Mouse (Mus musculus) bone marrow, adult 2 months (tissue): ENCODE data around the gene Heatr5b.

Experiments used
- CTCF ChIP-seq: fragments of 200-500 bp; IDR thresholded peaks from 2 replicates; pipeline ENCODE4 v1.5.1; 2011; ENCODE audit warnings: low read length, control low read depth; ENCODE audit not compliant: control insufficient read depth, insufficient read depth
- POLR2A ChIP-seq: fragments of 200-500 bp; IDR thresholded peaks from 2 replicates; pipeline ENCODE4 v1.6.1; 2011; ENCODE audit warnings: low read depth, mild to moderate bottlenecking, control low read depth, low read length, borderline replicate concordance; ENCODE audit not compliant: control insufficient read depth

DNA sequence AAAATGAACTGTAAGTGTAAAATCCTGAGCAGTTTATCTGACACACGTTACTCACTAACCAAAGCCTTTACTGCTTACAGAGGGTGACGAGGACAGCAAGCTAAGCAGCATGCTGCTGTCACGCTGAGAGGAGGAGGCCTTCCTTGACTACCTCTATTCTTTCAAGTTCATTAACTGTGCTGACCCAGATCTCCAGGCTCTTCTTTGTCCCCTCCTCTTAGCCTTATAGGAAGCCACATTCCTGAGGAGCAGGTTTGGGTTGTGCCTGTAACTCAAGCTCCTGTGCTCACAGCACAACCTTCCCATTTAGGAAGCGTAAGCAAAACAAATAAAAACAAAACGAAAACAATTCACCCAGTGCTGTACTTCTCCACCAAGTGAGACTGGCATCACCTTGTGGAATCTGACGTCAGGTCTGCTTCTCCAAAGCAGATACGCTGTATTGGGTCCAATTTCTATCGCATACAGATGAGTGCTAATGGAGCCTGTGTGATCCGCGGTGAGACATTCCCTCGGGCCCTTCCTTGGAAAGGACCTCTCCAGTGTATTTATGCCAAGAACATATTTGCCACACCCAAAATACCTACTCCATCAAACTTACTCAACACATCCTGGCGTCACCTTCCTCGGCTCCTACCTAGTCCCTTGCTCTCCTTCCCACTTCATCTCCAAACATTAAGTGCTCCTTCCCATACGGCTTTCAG lies 108.3 kb downstream of the Heatr5b start:
- no peak for TF ChIP-seq POLR2A
- TF ChIP-seq CTCF = no peak
